ENCODE assay signal across 9 mouse cellular contexts in the genomic region with DNA sequence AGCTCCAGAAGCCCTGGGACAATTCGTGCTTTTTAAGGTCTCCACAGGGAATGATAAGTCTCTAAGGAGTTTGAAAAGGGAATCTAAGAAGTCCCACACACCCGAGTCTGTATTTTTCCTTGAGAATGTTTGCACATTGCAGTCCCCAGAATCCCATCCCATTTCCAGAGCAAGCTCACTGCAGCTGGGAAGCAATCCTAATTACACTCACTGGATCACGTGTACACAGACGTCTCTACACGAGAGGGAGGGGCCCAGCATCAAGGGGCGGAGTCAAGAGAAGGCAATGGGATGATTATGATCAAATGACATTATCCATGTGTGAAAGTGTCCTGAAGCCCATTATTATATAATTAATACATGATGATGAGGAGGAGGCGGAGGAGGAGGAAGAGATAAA.
DNase-seq lines count a peak whose midpoint lies in the region; ATAC-seq lines count a peak whose summit lies in the region.
"Had no signal": no experiment of that assay in that cellular context is flagged by ENCODE, and none has a peak within 500 bp of the region (broad histone marks: within the 10 kb centered on the region; RNA-seq: fewer than 3 reads in every experiment).

No protein-coding gene starts in this region.

- WGBS in lung, embryonic 15.5 days: 28% methylated on average over 7 of the region's 7 CpGs
- WGBS in kidney, embryonic 14.5 days: 34% methylated on average over 7 of the region's 7 CpGs
- WGBS in stomach, embryonic 15.5 days: 29% methylated on average over 7 of the region's 7 CpGs

- H3K9ac ChIP-seq in lung, embryonic 15.5 days: no peak overlapping the region
- 0 out of 2 replicates have a peak overlapping the region, but pooled peaks have one; percentile 23 for H3K9ac ChIP-seq in kidney, embryonic 14.5 days (ENCODE audit: low read depth, low read length)
- H3K9ac ChIP-seq in stomach, embryonic 15.5 days: no peak overlapping the region
- H3K9ac ChIP-seq: liver, embryonic 13.5 days had no signal

- peak overlapping the region; percentile 87; the same call in 1 of the 2 replicates for H3K4me2 ChIP-seq in lung, embryonic 15.5 days
- H3K4me2 ChIP-seq in kidney, embryonic 14.5 days (replicated peaks; ENCODE audit: low read depth, low read length): no peak overlapping the region
- H3K4me2 ChIP-seq in stomach, embryonic 15.5 days: no peak overlapping the region
- H3K4me2 ChIP-seq: liver, embryonic 13.5 days had no signal

- peaks cover 22% of the 10 kb centered on the region for H3K4me1 ChIP-seq in lung, embryonic 15.5 days
- peaks cover 13% of the 10 kb centered on the region; the same call in 1 of the 2 replicates for H3K4me1 ChIP-seq in kidney, embryonic 14.5 days (ENCODE audit: control insufficient read depth, insufficient read depth, low read length)
- peaks cover 17% of the 10 kb centered on the region for H3K4me1 ChIP-seq in stomach, embryonic 15.5 days

- no peak overlapping the region for H3K27ac ChIP-seq in lung, embryonic 15.5 days
- H3K27ac ChIP-seq in kidney, embryonic 14.5 days (ENCODE audit: low read depth, low read length): no peak overlapping the region
- H3K27ac ChIP-seq in stomach, embryonic 15.5 days: no peak overlapping the region
- H3K27ac ChIP-seq: liver, embryonic 13.5 days had no signal

- ATAC-seq in lung, embryonic 15.5 days (ENCODE audit: borderline replicate concordance, extremely low read depth, low FRiP score, low TSS enrichment): no peak
- ATAC-seq in kidney, embryonic 14.5 days (ENCODE audit: low FRiP score, low TSS enrichment): no peak
- ATAC-seq in stomach, embryonic 15.5 days (ENCODE audit: insufficient read depth, low FRiP score, low read depth): 0 out of 2 replicates have a peak, but pooled peaks have one; percentile 25

- H3K4me3 ChIP-seq in lung, embryonic 15.5 days: no peak overlapping the region
- H3K4me3 ChIP-seq in kidney, embryonic 14.5 days (ENCODE audit: low read length): no peak overlapping the region
- H3K4me3 ChIP-seq in stomach, embryonic 15.5 days (replicated peaks): no peak overlapping the region
- H3K4me3 ChIP-seq: liver, embryonic 13.5 days had no signal

- no peaks in the 10 kb centered on the region for H3K36me3 ChIP-seq in lung, embryonic 15.5 days
- no peaks in the 10 kb centered on the region for H3K36me3 ChIP-seq in kidney, embryonic 14.5 days (ENCODE audit: control insufficient read depth, insufficient read depth, low read length)
- H3K36me3 ChIP-seq in stomach, embryonic 15.5 days: no peaks in the 10 kb centered on the region
- H3K36me3 ChIP-seq: liver, embryonic 13.5 days had no signal

- H3K9me3 ChIP-seq in lung, embryonic 15.5 days: no peaks in the 10 kb centered on the region
- no peaks in the 10 kb centered on the region for H3K9me3 ChIP-seq in kidney, embryonic 14.5 days (ENCODE audit: control insufficient read depth, low read length)
- H3K9me3 ChIP-seq in stomach, embryonic 15.5 days: no peaks in the 10 kb centered on the region
- H3K9me3 ChIP-seq: liver, embryonic 13.5 days had no signal

- H3K27me3 ChIP-seq in lung, embryonic 15.5 days: peaks cover 18% of the 10 kb centered on the region
- H3K27me3 ChIP-seq in kidney, embryonic 14.5 days (ENCODE audit: control insufficient read depth, insufficient read depth, low read length): peaks cover 15% of the 10 kb centered on the region; the same call in 1 of the 2 replicates
- peaks cover 12% of the 10 kb centered on the region; the same call in 1 of the 2 replicates for H3K27me3 ChIP-seq in stomach, embryonic 15.5 days (replicated peaks)

- peak; percentile 5 for DNase-seq in cerebellum, adult 8-10 months
- DNase-seq in cerebellum, postnatal 14 days: no peak
- no peak for DNase-seq in lung, postnatal 25 days (ENCODE audit: low spot score)
- no peak for DNase-seq in frontal cortex, postnatal 10 days (ENCODE audit: low spot score in 2 of 2)
- DNase-seq in frontal cortex, postnatal 36 days (ENCODE audit: low spot score in 2 of 2): no peak
- DNase-seq: liver, embryonic 13.5 days had no signal
